Comparison of ENCODE assay signal across 8 mouse cellular contexts in the genomic region with DNA sequence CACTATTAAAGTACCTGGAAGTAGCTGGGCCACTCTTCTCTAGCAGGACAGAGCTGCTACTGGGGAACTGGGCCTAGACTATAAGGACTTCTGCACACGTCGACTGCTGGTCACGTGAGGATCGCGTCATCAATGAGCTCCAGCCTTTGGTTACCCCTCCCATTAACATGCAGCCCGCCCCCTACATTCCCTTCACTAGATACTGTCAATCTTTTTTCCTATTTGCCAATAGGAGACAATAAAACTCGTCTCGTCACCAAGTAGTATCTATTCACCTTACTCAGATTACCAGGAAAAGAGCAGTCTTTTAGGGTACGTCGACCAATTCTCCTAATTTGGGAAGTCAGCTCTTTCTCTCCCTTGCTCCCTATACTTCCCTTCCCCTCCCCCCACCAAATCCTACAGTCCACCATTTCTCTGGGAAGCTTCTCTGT. TPM values are rescaled to one million over a fixed set of nuclear protein-coding genes. Genes with fewer than 3 reads are reported as not detected.
A peak's percentile ranks its signal among the peaks of the same experiment; 100 is the strongest.
DNase-seq lines count a peak whose midpoint lies in the region; ATAC-seq and TF ChIP-seq lines count a peak whose summit lies in the region.

A gene (minus strand): TSS at position 225 of the 434 bp plus-strand sequence.

- 24% methylated on average over 10 of the region's 10 CpGs for WGBS in embryonic facial prominence, embryonic 15.5 days
- 24% methylated on average over 10 of the region's 10 CpGs for WGBS in heart, adult 2 months
- 15% methylated on average over 10 of the region's 10 CpGs for WGBS in limb, embryonic 12.5 days
- 13% methylated on average over 10 of the region's 10 CpGs for whole genome bisulfite sequencing in midbrain, embryonic 14.5 days
- 30% methylated on average over 10 of the region's 10 CpGs for WGBS in spleen, adult 2 months

- no peak for TF ChIP-seq EP300 in heart, adult 2 months (IDR thresholded peaks at IDR 0.05; ENCODE audit: insufficient read depth, low read depth, low read length)

- H3K9me3 ChIP-seq in embryonic facial prominence, embryonic 15.5 days (replicated peaks), result no peaks in the 10 kb centered on the region
- no peaks in the 10 kb centered on the region for H3K9me3 ChIP-seq in limb, embryonic 12.5 days
- H3K9me3 ChIP-seq in midbrain, embryonic 14.5 days (ENCODE audit: control insufficient read depth, low read length), result no peaks in the 10 kb centered on the region

- no peaks in the 10 kb centered on the region for H3K4me1 ChIP-seq in embryonic facial prominence, embryonic 15.5 days
- no peaks in the 10 kb centered on the region for H3K4me1 ChIP-seq in heart, adult 2 months (ENCODE audit: control insufficient read depth, insufficient read depth, low read length)
- no peaks in the 10 kb centered on the region for H3K4me1 ChIP-seq in limb, embryonic 12.5 days (replicated peaks)
- no peaks in the 10 kb centered on the region for H3K4me1 ChIP-seq in midbrain, embryonic 14.5 days (ENCODE audit: control insufficient read depth, insufficient read depth, low read length)
- no peaks in the 10 kb centered on the region for H3K4me1 ChIP-seq in spleen, adult 2 months (ENCODE audit: control insufficient read depth, insufficient read depth, insufficient read length)

- H3K4me3 ChIP-seq in embryonic facial prominence, embryonic 15.5 days (replicated peaks), result peak within 1 kb of the TSS; percentile 59
- H3K4me3 ChIP-seq in heart, adult 2 months, result peak within 1 kb of the TSS; percentile 61
- H3K4me3 ChIP-seq in limb, embryonic 12.5 days (replicated peaks), result peak within 1 kb of the TSS; percentile 55
- peak within 1 kb of the TSS; percentile 53 for H3K4me3 ChIP-seq in midbrain, embryonic 14.5 days (replicated peaks; ENCODE audit: low read depth, low read length)
- peak within 1 kb of the TSS; percentile 52 for H3K4me3 ChIP-seq in spleen, adult 2 months (ENCODE audit: extremely low read depth, insufficient read depth, insufficient read length)

- TF ChIP-seq POLR2A in heart, adult 2 months (IDR thresholded peaks at IDR 0.05; ENCODE audit: insufficient read depth, low read depth, low read length), result peak; percentile 92
- no peak for TF ChIP-seq POLR2A in spleen, adult 2 months (IDR thresholded peaks at IDR 0.05; ENCODE audit: low read depth, low read length)

- no peak for TF ChIP-seq CTCF in heart, adult 2 months (IDR thresholded peaks at IDR 0.05)
- no peak for TF ChIP-seq CTCF in spleen, adult 2 months (IDR thresholded peaks at IDR 0.05; ENCODE audit: extremely low read depth, insufficient read depth, insufficient read length, insufficient replicate concordance)

- intact Hi-C loops in heart, adult 2 months (cut with DNase I), result loop anchor here (5.0 kb wide), 1 partner anchor 875 kb away; a partner anchor contains a TSS

- peak within 1 kb of the TSS; percentile 56 for H3K9ac ChIP-seq in embryonic facial prominence, embryonic 15.5 days
- peak within 1 kb of the TSS; percentile 83 for H3K9ac ChIP-seq in heart, adult 2 months (ENCODE audit: low read depth, low read length)
- peak within 1 kb of the TSS; percentile 78 for H3K9ac ChIP-seq in limb, embryonic 12.5 days (replicated peaks)
- peak within 1 kb of the TSS; percentile 52 for H3K9ac ChIP-seq in midbrain, embryonic 14.5 days (replicated peaks; ENCODE audit: low read length)

- ATAC-seq in CD4-positive, CD25-positive, alpha-beta regulatory T cell, adult 4 months, result no peak
- ATAC-seq in embryonic facial prominence, embryonic 15.5 days (ENCODE audit: insufficient number of reproducible peaks, low FRiP score, low TSS enrichment, low read depth), result peak; percentile 93
- peak; percentile 94 for ATAC-seq in limb, embryonic 12.5 days (ENCODE audit: insufficient number of reproducible peaks, insufficient read depth, low FRiP score, low TSS enrichment, low read depth)
- ATAC-seq in midbrain, embryonic 14.5 days (ENCODE audit: low FRiP score, low TSS enrichment), result peak; percentile 98

- H3K27me3 ChIP-seq in embryonic facial prominence, embryonic 15.5 days, result no peaks in the 10 kb centered on the region; the same call in 1 of the 2 replicates
- no peaks in the 10 kb centered on the region for H3K27me3 ChIP-seq in heart, adult 2 months (ENCODE audit: control insufficient read depth, insufficient read depth, low read length)
- H3K27me3 ChIP-seq in limb, embryonic 12.5 days, result peaks cover 15% of the 10 kb centered on the region
- no peaks in the 10 kb centered on the region for H3K27me3 ChIP-seq in midbrain, embryonic 14.5 days (ENCODE audit: control insufficient read depth, insufficient read depth, low read length)
- no peaks in the 10 kb centered on the region for H3K27me3 ChIP-seq in spleen, adult 2 months (ENCODE audit: control insufficient read depth, insufficient read depth, low read length)

- H3K79me2 ChIP-seq in heart, adult 2 months (replicated peaks; ENCODE audit: control insufficient read depth, insufficient read depth, low read length), result no peaks in the 10 kb centered on the region

- peak within 1 kb of the TSS; percentile 91 for H3K27ac ChIP-seq in embryonic facial prominence, embryonic 15.5 days (replicated peaks)
- H3K27ac ChIP-seq in heart, adult 2 months, result peak within 1 kb of the TSS; percentile 80
- H3K27ac ChIP-seq in limb, embryonic 12.5 days, result peak within 1 kb of the TSS; percentile 86
- H3K27ac ChIP-seq in midbrain, embryonic 14.5 days (replicated peaks; ENCODE audit: low read depth, low read length), result peak within 1 kb of the TSS; percentile 85
- 0 out of 2 replicates have a peak within 1 kb of the TSS, but pooled peaks have one; percentile 8 for H3K27ac ChIP-seq in spleen, adult 2 months (ENCODE audit: insufficient read depth, low read length)

- peak; percentile 43 for DNase-seq in CD4-positive, CD25-positive, alpha-beta regulatory T cell, adult 2 months (ENCODE audit: low read depth, low spot score)
- DNase-seq in heart, adult 2 months, result peak; percentile 74 to 84
- peak; percentile 74 to 85 for DNase-seq in kidney, adult 8-10 months
- DNase-seq in midbrain, embryonic 14.5 days, result peak; percentile 91
- DNase-seq in spleen, adult 2 months (ENCODE audit: low read depth in 1 of 2, low spot score in 2 of 2), result peak in 1 of 2 experiments; percentile 21

- H3K36me3 ChIP-seq in embryonic facial prominence, embryonic 15.5 days, result no peaks in the 10 kb centered on the region
- no peaks in the 10 kb centered on the region for H3K36me3 ChIP-seq in heart, adult 2 months (ENCODE audit: control insufficient read depth, insufficient read depth, low read length)
- peaks cover 4% of the 10 kb centered on the region; the same call in 1 of the 2 replicates for H3K36me3 ChIP-seq in limb, embryonic 12.5 days
- H3K36me3 ChIP-seq in midbrain, embryonic 14.5 days (ENCODE audit: control insufficient read depth, insufficient read depth, low read length), result 0 out of 2 replicates have a peak, but pooled peaks cover 3% of the 10 kb centered on the region
- H3K36me3 ChIP-seq in spleen, adult 2 months (ENCODE audit: control insufficient read depth, insufficient read depth, low read length), result no peaks in the 10 kb centered on the region

- H3K4me2 ChIP-seq in embryonic facial prominence, embryonic 15.5 days (replicated peaks), result peak within 1 kb of the TSS; percentile 42
- peak within 1 kb of the TSS; percentile 57 for H3K4me2 ChIP-seq in limb, embryonic 12.5 days
- H3K4me2 ChIP-seq in midbrain, embryonic 14.5 days (ENCODE audit: low read length), result peak within 1 kb of the TSS; percentile 56

RNA-seq across cellular contexts. Expression of the gene that starts here (rescaled TPM):
- 1 to 10 TPM; 1.0 to 1.4 TPM for polyA plus RNA-seq in CD4-positive, CD25-positive, alpha-beta regulatory T cell, adult 4 months (2017; shearing (Covaris generic))
- 189 and 202 TPM in 2 replicates for polyA plus RNA-seq in embryonic facial prominence, embryonic 15.5 days (2015; fragmentation: Nextera tagmentation; extraction: Ambion mirVana)
- total RNA-seq in heart, adult 2 months (2021), result 10 to 100 TPM; 14.4 to 15.4 TPM
- 7.8 and 15.1 TPM in 2 replicates for polyA plus RNA-seq in heart, adult 2 months (2012; rRNA removed)
- polyA plus RNA-seq in limb, embryonic 12.5 days (2016; fragmentation: Nextera tagmentation; extraction: Ambion mirVana), result 189 and 197 TPM in 2 replicates
- 133 and 136 TPM in 2 replicates for polyA plus RNA-seq in midbrain, embryonic 14.5 days (2014; fragmentation: Nextera tagmentation; extraction: Ambion mirVana)
- 0.92 and 0.95 TPM in 2 replicates for polyA plus RNA-seq in spleen, adult 2 months (2012; rRNA removed)

Comparison
In these comparisons a context has a peak if more than half of its experiments do, and no peak if none do; other contexts are left out.
1. H3K27ac ChIP-seq: peak in every context shown above with its lines; median percentile 91 in embryonic facial prominence, embryonic 15.5 days; 86 in limb, embryonic 12.5 days; 85 in midbrain, embryonic 14.5 days; 80 in heart, adult 2 months; 8 in spleen, adult 2 months.